Mouse (Mus musculus) erythroblast, embryonic 14.5 days (primary cell): ENCODE data around the gene Olfr1270.
"Not testable (repeated sequence)": the region's sequence is repeated elsewhere in the genome, so short reads cannot be mapped to it uniquely, and the experiment has no call there.

Experiments
- GATA1 ChIP-seq: IDR thresholded peaks from 2 replicates; pipeline ENCODE4 v1.6.1; 2012; ENCODE audit warnings: low read length, inconsistent platforms, mixed read lengths
- TAL1 ChIP-seq: IDR thresholded peaks from 3 replicates; pipeline ENCODE4 v1.6.1; 2012; ENCODE audit warnings: low read length, inconsistent platforms, mixed read lengths

GRCm38 (mm10) chr2:90194750-90195149, 41.9 kb upstream of the Olfr1270 start:
- TF ChIP-seq TAL1, GATA1: not testable (repeated sequence)
